Mouse (Mus musculus) thymus, adult 2 months (tissue): ENCODE data around the gene Rps11.

Source experiments
- CTCF ChIP-seq: fragments of 200-500 bp; IDR thresholded peaks from 2 replicates; pipeline ENCODE4 v1.5.1; 2012; ENCODE audit warnings: mild to moderate bottlenecking, control low read depth, low read length, moderate library complexity, borderline replicate concordance; ENCODE audit not compliant: control insufficient read depth, poor library complexity, insufficient read depth; ENCODE audit errors: extremely low read depth
- POLR2A ChIP-seq: fragments of 200-500 bp; IDR thresholded peaks from 2 replicates; pipeline ENCODE4 v1.6.1; 2012; ENCODE audit warnings: mild to moderate bottlenecking, low read length, control low read depth, moderate library complexity; ENCODE audit not compliant: control insufficient read depth, poor library complexity, insufficient read depth; ENCODE audit errors: extremely low read depth

DNA sequence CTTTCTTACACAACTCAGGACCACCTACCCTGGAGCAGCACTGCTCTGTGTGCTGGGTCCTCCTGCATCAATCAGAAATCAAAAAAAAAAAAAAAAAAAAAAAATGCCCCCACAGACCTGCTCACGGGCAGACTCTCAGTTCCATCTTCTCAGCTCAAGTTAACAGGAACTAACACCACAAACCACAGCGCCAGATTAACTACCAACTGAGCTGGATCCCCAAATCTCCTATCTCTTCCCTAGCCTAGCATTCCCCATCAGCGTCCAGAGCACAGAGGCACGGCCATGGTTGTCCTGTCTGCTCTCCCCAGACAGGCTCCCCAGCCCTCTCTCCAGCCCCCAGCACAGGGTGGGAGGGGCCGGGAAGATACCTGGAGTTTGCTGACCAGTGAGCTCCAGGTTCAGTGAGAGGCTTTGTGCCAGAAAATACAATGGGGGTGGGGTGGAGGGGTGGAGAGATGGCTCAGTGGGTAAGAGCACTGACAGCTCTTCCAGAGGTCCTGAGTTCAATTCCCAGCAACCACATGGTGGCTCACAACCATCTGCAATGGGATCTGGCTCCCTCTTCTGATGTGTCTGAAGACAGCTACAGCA, 17.1 kb downstream of the Rps11 start:
- TF ChIP-seq POLR2A (no peak), CTCF (no peak)
